Mouse (Mus musculus): ENCODE results near the gene Blnk. TPM values are rescaled to one million over a fixed set of nuclear protein-coding genes. Genes with fewer than 3 reads are reported as not detected.
A peak's percentile ranks its signal among the peaks of the same experiment; 100 is the strongest.

Blnk gene
- polyA plus RNA-seq, 1 experiment from 2014 or later: 0.62 TPM

DNA sequence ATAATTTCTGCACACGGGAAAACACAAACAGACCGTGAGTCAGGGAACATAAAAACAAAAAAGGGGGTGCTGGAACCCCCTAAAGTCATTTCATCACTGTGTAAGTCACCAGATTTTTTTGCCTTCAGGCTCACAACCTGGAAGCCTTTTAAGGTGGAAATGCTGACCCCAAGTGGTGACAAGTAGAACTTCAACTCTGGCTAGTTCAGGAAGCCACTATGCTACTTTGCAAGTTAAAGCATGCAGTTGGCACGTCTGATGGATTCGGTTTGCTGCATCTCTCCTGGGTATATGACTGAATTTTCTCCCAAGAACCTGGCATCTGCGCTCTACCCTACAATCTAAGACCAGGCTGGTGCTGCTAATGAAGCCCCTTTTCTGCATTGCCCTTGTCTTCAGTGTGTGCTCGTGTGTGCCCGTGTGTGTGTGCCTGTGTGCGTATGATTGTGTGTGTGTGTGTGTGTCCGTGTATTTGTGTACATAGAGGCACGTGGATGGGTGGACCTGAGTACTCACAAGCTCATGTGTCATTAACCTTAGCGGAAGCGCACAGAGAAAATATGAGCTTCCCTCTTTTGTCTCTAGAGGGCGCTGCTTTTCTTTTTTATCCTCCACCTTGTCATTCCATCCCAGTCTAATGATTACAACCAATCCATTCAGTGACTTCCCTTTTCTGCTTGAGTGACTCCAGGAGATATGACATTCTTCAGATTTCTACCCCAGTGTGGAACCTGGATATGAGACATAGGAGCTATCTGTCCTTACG is 21.8 kb upstream of the Blnk start:
- peak; percentile 58 for ATAC-seq (ENCODE audit: low FRiP score)
- Histone ChIP-seq H3K27me3 (peaks cover 3% of the 10 kb centered on the region; the same call in 1 of the 2 replicates), H3K36me3 (no peaks in the 10 kb centered on the region), H3K9ac (no peak overlapping the region), H3K4me1 (peaks cover 3% of the 10 kb centered on the region; the same call in 1 of the 2 replicates), H3K4me2 (replicated peaks) (peak overlapping the region; percentile 47), H3K9me3 (replicated peaks) (no peaks in the 10 kb centered on the region), H3K4me3 (no peak overlapping the region; the same call in 1 of the 2 replicates), H3K27ac (no peak overlapping the region)
- WGBS: 19% methylated on average over 14 of the region's 14 CpGs

DNA sequence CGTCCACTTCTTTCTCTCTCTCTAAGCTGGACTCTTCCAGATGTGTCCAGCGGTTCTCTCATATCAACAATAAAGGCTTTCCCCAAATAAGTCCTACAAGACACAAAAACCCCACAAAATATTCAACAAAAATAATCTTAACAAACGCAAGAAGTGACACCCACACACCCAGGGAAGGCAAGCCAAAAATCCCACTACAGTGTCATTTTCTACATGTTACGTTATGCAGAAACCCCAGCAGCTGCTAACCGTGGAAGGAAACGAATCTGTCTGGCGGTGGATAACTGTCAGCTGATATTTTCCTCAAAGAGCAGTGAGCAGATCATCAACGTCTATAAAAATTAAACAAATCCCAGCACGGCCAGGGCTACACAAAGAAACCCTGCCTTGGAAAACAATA is 19.7 kb upstream of the Blnk start:
- no peak for ATAC-seq (ENCODE audit: low FRiP score)
- H3K9me3 ChIP-seq (replicated peaks): no peaks in the 10 kb centered on the region
- no peak overlapping the region for H3K9ac ChIP-seq
- H3K36me3 ChIP-seq: no peaks in the 10 kb centered on the region
- no peak overlapping the region for H3K27ac ChIP-seq
- 30% methylated on average over 9 of the region's 9 CpGs for WGBS
- H3K4me3 ChIP-seq: no peak overlapping the region
- H3K4me2 ChIP-seq (replicated peaks): no peak overlapping the region
- peaks cover 3% of the 10 kb centered on the region; the same call in 1 of the 2 replicates for H3K27me3 ChIP-seq
- peaks cover 3% of the 10 kb centered on the region; the same call in 1 of the 2 replicates for H3K4me1 ChIP-seq

DNA sequence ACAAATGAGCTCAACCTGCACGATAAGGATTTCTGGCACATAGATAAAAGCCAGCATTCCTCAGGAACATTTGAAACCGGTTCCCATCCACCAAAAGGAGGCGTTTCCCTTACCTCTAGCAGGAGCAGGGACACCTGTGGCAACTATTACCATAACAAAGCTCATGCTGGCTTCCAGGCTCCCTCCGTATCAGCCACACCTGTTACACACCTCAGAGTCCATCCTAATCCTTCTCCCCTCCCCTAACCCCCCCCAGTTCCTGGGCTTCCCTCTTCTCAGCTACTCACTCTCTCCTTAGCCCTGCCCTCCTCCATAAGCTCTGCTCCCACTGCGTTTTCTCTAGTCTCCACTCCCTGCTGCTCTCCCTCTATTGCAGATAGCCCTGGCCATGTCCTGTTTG is 19.3 kb upstream of the Blnk start:
- H3K4me1 ChIP-seq: peaks cover 3% of the 10 kb centered on the region; the same call in 1 of the 2 replicates
- H3K4me3 ChIP-seq: no peak overlapping the region
- H3K9ac ChIP-seq: no peak overlapping the region
- WGBS: 5% methylated on average over 5 of the region's 5 CpGs
- H3K27ac ChIP-seq: no peak overlapping the region
- no peak for ATAC-seq (ENCODE audit: low FRiP score)
- H3K27me3 ChIP-seq: peaks cover 3% of the 10 kb centered on the region; the same call in 1 of the 2 replicates
- H3K36me3 ChIP-seq: no peaks in the 10 kb centered on the region
- no peaks in the 10 kb centered on the region for H3K9me3 ChIP-seq (replicated peaks)
- no peak overlapping the region for H3K4me2 ChIP-seq (replicated peaks)

DNA sequence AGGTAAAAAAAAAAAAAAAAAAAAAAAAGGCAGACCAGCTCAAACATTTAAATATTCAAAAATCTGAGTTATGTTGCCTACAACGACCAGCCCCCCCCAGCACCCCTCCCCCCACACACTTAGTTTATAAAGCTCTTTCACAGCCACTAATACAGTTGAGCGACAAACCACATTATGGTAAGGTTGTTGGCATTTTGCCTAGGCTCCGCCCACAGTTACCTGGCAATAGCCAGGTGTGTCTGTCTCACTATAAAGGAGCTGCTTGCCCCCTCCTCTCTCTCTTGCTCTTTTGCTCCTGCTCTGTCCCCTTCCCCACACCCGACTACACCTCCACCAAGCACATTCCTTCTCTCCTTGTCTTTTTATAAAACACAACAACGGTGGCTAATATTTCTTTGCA is 17.3 kb upstream of the Blnk start:
- Histone ChIP-seq H3K9ac (no peak overlapping the region), H3K27me3 (peaks cover 3% of the 10 kb centered on the region; the same call in 1 of the 2 replicates), H3K27ac (no peak overlapping the region), H3K4me2 (replicated peaks) (no peak overlapping the region), H3K9me3 (replicated peaks) (no peaks in the 10 kb centered on the region), H3K4me1 (peaks cover 3% of the 10 kb centered on the region; the same call in 1 of the 2 replicates), H3K4me3 (no peak overlapping the region), H3K36me3 (no peaks in the 10 kb centered on the region)
- 32% methylated on average over 5 of the region's 5 CpGs for WGBS
- no peak for ATAC-seq (ENCODE audit: low FRiP score)

DNA sequence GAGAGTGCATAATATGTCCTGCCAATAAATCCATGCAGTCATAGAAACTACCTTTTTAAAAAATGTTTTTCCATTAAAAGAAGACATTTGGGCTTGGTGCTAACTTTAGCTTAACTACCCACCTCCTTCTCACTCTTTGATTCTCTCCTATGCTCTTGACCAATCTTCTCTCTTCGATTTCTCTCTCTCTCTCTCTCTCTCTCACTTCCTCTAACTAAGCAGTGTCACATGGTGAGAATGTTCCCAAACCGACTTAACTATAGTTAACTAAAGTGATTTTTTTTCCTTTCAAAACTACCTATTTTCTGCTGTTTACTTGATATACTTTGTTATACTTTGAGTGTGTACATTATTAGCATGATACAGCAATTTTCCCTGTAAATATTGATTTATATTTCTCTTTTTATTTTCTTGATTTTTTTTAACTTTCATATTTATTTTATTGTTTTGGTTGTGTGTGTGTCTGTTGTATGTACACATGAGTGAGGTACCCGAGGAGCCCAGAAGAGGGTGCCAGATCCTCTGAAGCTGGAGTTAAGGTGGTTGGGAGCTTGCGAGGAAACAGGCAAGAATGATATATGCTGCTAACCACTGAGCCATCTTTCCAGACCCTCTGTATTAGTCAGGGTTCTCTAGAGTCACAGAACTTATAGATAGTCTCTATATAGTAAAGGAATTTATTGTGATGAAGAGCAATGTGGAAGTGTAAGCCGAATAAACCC is 14.5 kb upstream of the Blnk start:
- H3K9ac ChIP-seq: no peak overlapping the region
- H3K27me3 ChIP-seq: peaks cover 3% of the 10 kb centered on the region; the same call in 1 of the 2 replicates
- ATAC-seq (ENCODE audit: low FRiP score): no peak
- no peaks in the 10 kb centered on the region for H3K4me1 ChIP-seq
- H3K36me3 ChIP-seq: no peaks in the 10 kb centered on the region
- WGBS: 91% methylated on average over 5 of the region's 5 CpGs
- H3K27ac ChIP-seq: no peak overlapping the region
- no peaks in the 10 kb centered on the region for H3K9me3 ChIP-seq (replicated peaks)
- H3K4me3 ChIP-seq: no peak overlapping the region
- H3K4me2 ChIP-seq (replicated peaks): no peak overlapping the region

DNA sequence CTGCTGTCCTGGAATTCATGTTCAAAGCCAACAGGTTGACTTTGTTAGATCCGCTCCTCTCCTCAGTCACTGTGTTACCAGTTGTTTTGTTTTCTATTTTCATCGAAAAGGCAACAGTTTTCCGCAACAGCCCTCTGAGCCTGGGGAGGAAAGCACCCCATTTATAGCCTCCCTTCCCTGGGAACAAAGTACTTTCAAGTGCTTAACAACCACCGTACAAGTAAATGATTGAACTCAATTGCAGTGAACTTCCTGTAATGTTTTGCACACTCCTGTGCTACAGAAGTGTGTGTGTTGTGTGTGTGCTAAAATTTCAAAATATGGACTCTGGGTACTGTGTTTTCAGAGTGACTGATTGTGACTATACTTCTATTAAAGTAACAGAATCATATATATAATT is 13.4 kb upstream of the Blnk start:
- no peak for ATAC-seq (ENCODE audit: low FRiP score)
- Histone ChIP-seq H3K27ac (no peak overlapping the region), H3K4me1 (no peaks in the 10 kb centered on the region), H3K36me3 (no peaks in the 10 kb centered on the region), H3K9me3 (replicated peaks) (no peaks in the 10 kb centered on the region), H3K27me3 (no peaks in the 10 kb centered on the region), H3K9ac (no peak overlapping the region), H3K4me2 (replicated peaks) (no peak overlapping the region), H3K4me3 (no peak overlapping the region)
- WGBS: 86% methylated on average over 4 of the region's 4 CpGs

DNA sequence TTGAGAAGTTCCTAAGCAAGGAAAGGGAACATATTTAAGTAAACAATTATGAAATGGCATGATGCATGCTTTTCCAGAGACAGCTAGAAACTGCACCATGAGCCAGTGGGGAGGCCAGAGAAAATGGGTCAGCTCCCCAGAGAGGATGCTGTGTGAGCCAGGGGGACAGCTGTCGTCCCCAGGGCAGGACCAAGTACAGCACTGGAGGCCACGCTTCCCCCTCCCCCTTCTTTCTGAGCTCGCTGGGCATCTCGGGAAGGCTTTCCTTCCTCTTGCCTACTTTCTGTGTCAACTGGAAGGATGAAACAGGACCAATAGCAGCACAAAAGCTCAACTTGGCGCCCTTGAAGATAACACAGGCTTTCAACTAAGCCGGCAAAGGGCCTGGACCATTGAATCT is 13.0 kb upstream of the Blnk start:
- Histone ChIP-seq H3K27ac (no peak overlapping the region), H3K4me2 (replicated peaks) (no peak overlapping the region), H3K36me3 (no peaks in the 10 kb centered on the region), H3K4me1 (no peaks in the 10 kb centered on the region), H3K27me3 (no peaks in the 10 kb centered on the region), H3K9me3 (replicated peaks) (no peaks in the 10 kb centered on the region), H3K9ac (no peak overlapping the region), H3K4me3 (no peak overlapping the region)
- 42% methylated on average over 6 of the region's 6 CpGs for WGBS
- no peak for ATAC-seq (ENCODE audit: low FRiP score)

DNA sequence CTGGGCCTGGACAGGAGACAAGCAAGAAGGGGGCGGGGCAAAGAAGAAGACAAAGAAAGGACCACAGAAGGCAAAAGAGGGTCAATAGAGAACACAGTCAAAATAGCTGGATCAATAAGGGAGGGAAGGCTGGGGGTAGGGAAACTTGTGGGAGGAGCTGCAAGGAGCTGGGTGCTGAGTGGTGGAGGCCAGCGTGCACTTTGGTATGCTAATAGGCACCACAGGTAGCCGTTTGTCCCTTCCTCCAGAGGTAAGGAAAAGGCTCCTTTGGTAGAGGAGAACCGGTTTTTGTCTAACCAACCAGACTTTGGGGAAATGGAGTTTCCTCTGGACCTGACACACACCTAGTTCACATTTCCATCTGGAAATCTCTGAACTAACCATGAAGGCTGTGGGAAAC is 12.3 kb upstream of the Blnk start:
- no peak overlapping the region for H3K4me2 ChIP-seq (replicated peaks)
- ATAC-seq (ENCODE audit: low FRiP score): no peak
- no peaks in the 10 kb centered on the region for H3K9me3 ChIP-seq (replicated peaks)
- no peaks in the 10 kb centered on the region for H3K27me3 ChIP-seq
- H3K4me1 ChIP-seq: no peaks in the 10 kb centered on the region
- no peak overlapping the region for H3K9ac ChIP-seq
- H3K27ac ChIP-seq: no peak overlapping the region
- no peak overlapping the region for H3K4me3 ChIP-seq
- H3K36me3 ChIP-seq: no peaks in the 10 kb centered on the region
- WGBS: 13% methylated on average over 4 of the region's 4 CpGs

DNA sequence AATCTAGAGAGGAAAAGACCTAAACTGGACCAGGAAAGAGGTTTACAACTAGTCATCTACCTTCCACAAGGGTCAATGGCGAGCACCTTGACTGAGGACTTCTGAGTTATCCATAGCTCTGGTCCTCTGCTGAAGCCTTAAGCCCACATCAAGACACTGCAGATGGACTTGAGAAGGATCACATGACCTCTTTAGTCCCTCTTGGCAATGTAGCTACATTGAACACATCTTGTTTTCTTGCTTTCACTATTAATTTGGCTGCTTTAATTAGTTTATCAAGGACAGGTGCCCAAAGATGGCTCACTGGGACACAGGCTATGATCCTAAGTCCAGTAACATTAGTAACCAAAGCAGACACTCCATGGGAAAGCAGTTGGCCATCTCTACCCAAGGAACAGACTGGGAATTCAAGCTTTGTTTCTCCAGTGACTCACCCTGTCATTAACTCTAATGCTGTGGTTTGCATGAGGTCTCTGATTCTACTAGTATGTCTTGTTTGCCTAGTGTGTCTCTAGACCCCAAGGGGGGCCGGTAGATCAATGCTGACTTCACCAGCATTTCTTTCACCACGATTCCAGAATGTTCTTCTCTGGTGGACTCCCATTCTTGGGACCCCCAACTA is 9.5 kb upstream of the Blnk start:
- Histone ChIP-seq H3K4me3 (no peak overlapping the region), H3K27me3 (no peaks in the 10 kb centered on the region), H3K9ac (no peak overlapping the region), H3K4me2 (replicated peaks) (no peak overlapping the region), H3K4me1 (no peaks in the 10 kb centered on the region), H3K9me3 (replicated peaks) (no peaks in the 10 kb centered on the region), H3K27ac (no peak overlapping the region), H3K36me3 (no peaks in the 10 kb centered on the region)
- 92% methylated on average over 3 of the region's 3 CpGs for WGBS
- no peak for ATAC-seq (ENCODE audit: low FRiP score)

DNA sequence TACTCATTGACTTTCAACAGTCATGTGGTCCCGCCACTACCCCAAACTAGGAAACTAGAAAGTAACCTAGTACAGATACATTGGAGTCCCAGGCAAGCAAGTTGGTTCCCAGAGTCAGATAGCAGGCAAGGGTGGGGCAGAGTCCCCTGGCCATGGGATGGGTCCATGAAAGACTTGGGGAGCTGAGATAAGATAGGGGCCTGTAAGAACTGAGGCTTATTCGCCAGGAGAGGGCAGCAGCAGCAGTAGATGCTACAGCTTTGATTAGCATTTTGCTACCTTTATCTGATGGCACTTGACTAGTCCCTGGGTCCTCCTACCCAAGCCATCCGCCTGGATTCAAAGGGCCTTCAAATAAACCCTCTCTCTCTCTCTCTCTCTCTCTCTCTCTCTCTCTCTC is 5.2 kb upstream of the Blnk start:
- no peaks in the 10 kb centered on the region for H3K27me3 ChIP-seq
- no peak overlapping the region for H3K4me3 ChIP-seq
- no peak for ATAC-seq (ENCODE audit: low FRiP score)
- no peak overlapping the region for H3K9ac ChIP-seq
- 53% methylated on average over 3 of the region's 3 CpGs for WGBS
- H3K4me2 ChIP-seq (replicated peaks): no peak overlapping the region
- H3K36me3 ChIP-seq: no peaks in the 10 kb centered on the region
- H3K9me3 ChIP-seq (replicated peaks): no peaks in the 10 kb centered on the region
- H3K4me1 ChIP-seq: no peaks in the 10 kb centered on the region
- H3K27ac ChIP-seq: no peak overlapping the region

DNA sequence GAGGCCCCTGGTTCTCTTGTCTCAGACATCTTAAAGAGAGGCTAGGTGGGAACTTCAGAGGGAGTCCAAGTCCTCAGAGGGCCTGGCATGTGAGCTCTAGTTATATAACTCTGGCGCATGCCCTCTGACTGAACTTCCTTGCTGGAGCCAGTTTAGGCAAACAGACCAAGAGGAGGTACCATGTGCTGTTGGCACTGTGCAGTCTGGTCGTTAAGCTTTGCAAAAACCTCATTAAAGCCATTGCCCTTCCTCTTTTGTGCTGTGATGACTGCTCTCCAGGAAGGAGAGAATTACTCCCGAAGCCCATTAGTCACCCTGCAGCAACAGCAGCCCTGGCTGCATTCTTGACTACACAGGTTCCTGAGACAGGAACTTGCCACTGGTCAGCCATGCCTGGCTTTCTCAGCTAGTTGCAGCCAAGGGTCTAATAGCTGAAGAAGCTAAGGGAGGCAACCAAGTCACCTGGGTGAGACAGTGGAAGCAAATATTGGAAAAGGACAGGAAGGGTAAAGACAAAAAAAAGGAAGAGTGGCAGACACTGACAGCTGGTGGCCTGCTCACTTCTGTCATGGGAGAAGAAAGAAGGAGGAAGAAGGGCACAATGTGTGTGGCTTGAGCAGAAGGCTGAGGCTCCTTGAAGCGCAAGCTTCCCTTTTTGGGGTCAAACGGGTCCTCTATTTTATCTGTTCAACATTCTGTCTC is 4.3 kb upstream of the Blnk start:
- Histone ChIP-seq H3K9me3 (replicated peaks) (no peaks in the 10 kb centered on the region), H3K27ac (no peak overlapping the region), H3K4me1 (no peaks in the 10 kb centered on the region), H3K36me3 (no peaks in the 10 kb centered on the region), H3K9ac (no peak overlapping the region), H3K27me3 (no peaks in the 10 kb centered on the region), H3K4me2 (replicated peaks) (no peak overlapping the region), H3K4me3 (no peak overlapping the region)
- WGBS: 68% methylated on average over 5 of the region's 5 CpGs
- no peak for ATAC-seq (ENCODE audit: low FRiP score)

DNA sequence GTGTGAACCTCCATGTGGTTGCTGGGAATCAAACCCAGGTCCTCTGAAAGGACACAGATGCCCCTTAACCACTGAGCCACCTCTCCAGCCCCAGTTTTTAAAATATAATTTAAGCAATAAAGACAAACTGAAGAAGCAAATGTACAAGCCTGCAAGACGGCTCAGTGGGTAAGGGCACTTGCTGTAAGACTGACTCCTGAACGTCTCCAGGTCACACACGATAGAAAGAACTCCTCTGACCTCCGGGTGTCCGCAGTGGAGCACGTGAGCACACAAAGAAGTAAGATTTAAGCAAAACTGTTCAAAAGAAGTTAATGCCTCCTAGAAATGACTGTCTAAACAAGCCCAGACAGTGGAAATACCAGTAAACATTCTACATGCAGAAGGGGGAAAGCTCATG is 2.4 kb upstream of the Blnk start:
- 89% methylated on average over 6 of the region's 6 CpGs for WGBS
- Histone ChIP-seq H3K9ac (no peak overlapping the region), H3K4me3 (no peak overlapping the region), H3K36me3 (no peaks in the 10 kb centered on the region), H3K27ac (no peak overlapping the region), H3K9me3 (replicated peaks) (no peaks in the 10 kb centered on the region), H3K4me2 (replicated peaks) (no peak overlapping the region), H3K27me3 (no peaks in the 10 kb centered on the region), H3K4me1 (no peaks in the 10 kb centered on the region)
- ATAC-seq (ENCODE audit: low FRiP score): no peak
